Mouse (Mus musculus) bone marrow, adult 2 months (tissue): Measurements from ENCODE around the gene Col20a1.

Experiments
- CTCF ChIP-seq: fragments of 200-500 bp; IDR thresholded peaks from 2 replicates; pipeline ENCODE4 v1.5.1; 2011; ENCODE audit warnings: low read length, control low read depth; ENCODE audit not compliant: control insufficient read depth, insufficient read depth
- POLR2A ChIP-seq: fragments of 200-500 bp; IDR thresholded peaks from 2 replicates; pipeline ENCODE4 v1.6.1; 2011; ENCODE audit warnings: low read depth, mild to moderate bottlenecking, control low read depth, low read length, borderline replicate concordance; ENCODE audit not compliant: control insufficient read depth

DNA sequence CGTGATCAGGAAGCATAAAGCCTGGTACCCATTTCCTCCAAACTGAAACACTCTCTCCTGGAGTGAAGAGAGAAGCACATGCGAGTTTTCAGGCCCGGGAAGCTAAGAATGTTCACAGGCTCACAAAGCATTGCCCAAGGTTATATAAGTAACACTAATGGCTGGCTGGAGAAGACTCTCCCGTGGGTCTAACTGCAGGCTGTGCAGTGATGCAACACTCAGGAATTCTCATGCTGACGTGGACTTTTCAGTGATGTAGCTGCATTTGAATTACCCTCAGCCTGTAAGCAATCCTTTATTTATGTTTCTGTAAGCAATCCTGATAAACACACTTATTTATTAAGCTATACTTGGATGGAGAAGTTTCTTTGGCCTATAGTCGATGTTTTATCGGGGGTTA, 26.7 kb upstream of the Col20a1 start:
- TF ChIP-seq CTCF (no peak), POLR2A (no peak)
